Mouse (Mus musculus) gastrocnemius, postnatal 36 days (tissue): Measurements from ENCODE around the gene Dctpp1. TPM values are rescaled to one million over a fixed set of nuclear protein-coding genes. Genes with fewer than 3 reads are reported as not detected.

Experiments used
- DNase-seq, 2 experiments: peaks; one replicate each; pipeline ENCODE4 v3.0.0; 2022
- intact Hi-C: fragments of 180-260 bp; cut with DNase I; formaldehyde crosslinking; loops from one replicate; pipeline ENCODE4 v1.15.1; 2025
- long read RNA-seq, 2 experiments: library from polyadenylated mRNA; stranded (forward); transcript quantifications; one replicate each; pipeline ENCODE4 v2.0.0; 2021
- total RNA-seq, 2 experiments: library from RNA; stranded (reverse); gene quantifications; 2 replicates each; pipeline ENCODE4 v1.2.3; 2021

The Dctpp1 gene
- total RNA-seq, result 10 to 100 TPM; 26.8 to 29.1 TPM
- long read RNA-seq, experiment 1, transcript Dctpp1-201 (3 exons, 676 nt), result major isoform, 44 of 46 reads
- long read RNA-seq, experiment 1, partial matches to known transcripts, result 2 of 46 reads
- long read RNA-seq, experiment 1, other reads (novel, unspliced or antisense), result 0 of 46 reads
- long read RNA-seq, experiment 2, transcript Dctpp1-201 (3 exons, 676 nt), result major isoform, 67 of 71 reads
- long read RNA-seq, experiment 2, partial matches to known transcripts, result 3 of 71 reads
- long read RNA-seq, experiment 2, other reads (novel, unspliced or antisense), result 1 of 71 reads

GRCm38 (mm10) chr7:127260309-127261111 is at the start of gene Dctpp1:
Gene Dctpp1, minus strand, starts transcription at chr7:127260709.
- intact Hi-C loops, result no loop called here

DNA sequence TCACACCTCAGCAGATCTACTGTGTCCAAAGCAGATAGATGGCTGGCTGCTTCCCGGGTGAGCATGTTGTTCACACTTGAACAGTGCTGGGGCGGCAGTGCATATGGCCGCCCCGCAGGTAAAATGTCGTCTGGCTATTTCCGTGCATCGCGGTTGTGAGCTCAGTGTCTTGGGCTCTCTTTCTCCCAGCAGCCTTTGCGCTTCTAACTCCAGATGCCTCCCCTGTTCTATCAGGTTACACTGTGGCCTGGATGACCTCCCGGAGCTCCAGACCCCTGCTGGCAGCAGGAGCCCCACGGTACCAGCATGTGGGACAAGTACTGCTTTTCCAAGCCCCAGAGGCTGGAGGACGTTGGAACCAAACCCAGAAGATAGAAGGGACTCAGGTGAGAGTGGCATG is 49.4 kb upstream of the Dctpp1 start:
- DNase-seq, result no peak
- intact Hi-C loops, result loop anchor here (5.0 kb wide), 1 partner anchor 177 kb away; no protein-coding TSS in a partner anchor

More at GRCm38 (mm10) chr7:127260309-127261111, at the start of gene Dctpp1:
- peak; percentile 94 to 95 for DNase-seq

- intact Hi-C loops, result loop anchor here (5.0 kb wide), 1 partner anchor 178 kb away; no protein-coding TSS in a partner anchor
- DNase-seq, result peak in 1 of 2 experiments; percentile 21
Measured at GRCm38 (mm10) chr7:127308887-127309286, 48.4 kb upstream of the Dctpp1 start.

GRCm38 (mm10) chr7:127308431-127308830 is 47.9 kb upstream of the Dctpp1 start:
- intact Hi-C loops, result loop anchor here (5.0 kb wide), 1 partner anchor 179 kb away; no protein-coding TSS in a partner anchor
- DNase-seq, result no peak

- intact Hi-C loops, result no loop called here
Measured at GRCm38 (mm10) chr7:127297586-127298193, 37.2 kb upstream of the Dctpp1 start.

GRCm38 (mm10) chr7:127296786-127297555 is 36.5 kb upstream of the Dctpp1 start:
- no peak for DNase-seq
- intact Hi-C loops, result no loop called here

More at GRCm38 (mm10) chr7:127297586-127298193, 37.2 kb upstream of the Dctpp1 start:
- DNase-seq, result no peak

- no peak for DNase-seq
- intact Hi-C loops, result no loop called here
Measured at GRCm38 (mm10) chr7:127296098-127296497, 35.6 kb upstream of the Dctpp1 start, which contains the start of gene Itgal. Gene Itgal, plus strand, starts transcription at chr7:127296260.

GRCm38 (mm10) chr7:127290142-127290541 is 29.6 kb upstream of the Dctpp1 start:
- intact Hi-C loops, result no loop called here

DNA sequence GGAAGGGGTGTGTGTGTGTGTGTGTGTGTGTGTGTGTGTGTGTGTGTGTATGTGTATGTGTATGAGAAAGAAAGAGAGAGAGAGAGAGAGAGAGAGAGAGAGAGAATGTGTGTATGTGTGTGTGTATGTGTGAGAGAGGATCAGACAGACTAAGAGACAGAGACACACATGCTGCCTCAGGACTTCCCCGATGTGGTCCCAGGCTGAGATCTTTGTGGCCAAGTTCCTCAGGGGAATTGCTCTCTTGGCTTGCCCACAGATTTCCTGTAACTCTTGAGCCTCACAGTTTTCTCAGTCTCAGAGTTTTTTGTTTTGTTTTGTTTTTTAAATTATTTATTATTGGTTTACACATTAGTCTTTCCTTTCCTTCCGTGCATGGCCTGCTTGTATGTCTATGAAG is 28.8 kb upstream of the Dctpp1 start:
- DNase-seq, result no peak
- intact Hi-C loops, result no loop called here

More at GRCm38 (mm10) chr7:127290142-127290541, 29.6 kb upstream of the Dctpp1 start:
- DNase-seq, result no peak

DNA sequence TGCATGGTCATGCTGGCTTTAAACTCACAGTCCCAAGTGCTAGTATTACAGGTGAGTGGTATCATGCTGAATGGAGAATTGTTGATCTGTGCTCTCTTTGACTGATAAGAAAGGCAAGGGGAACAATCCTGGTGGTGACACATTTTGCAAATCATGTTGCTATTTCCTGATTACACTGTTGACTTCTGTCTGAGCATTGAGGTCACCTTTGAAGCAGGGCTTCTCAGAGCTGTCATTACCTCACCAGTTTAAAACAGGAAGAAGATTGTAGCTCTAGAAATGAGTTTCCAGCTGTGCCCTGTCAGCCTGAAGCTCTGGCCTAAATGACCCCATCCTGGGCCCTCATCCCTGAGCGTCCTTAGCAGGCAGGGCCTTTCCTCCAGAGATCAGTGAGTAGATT is 27.4 kb upstream of the Dctpp1 start:
- DNase-seq, result no peak
- intact Hi-C loops, result no loop called here

DNA sequence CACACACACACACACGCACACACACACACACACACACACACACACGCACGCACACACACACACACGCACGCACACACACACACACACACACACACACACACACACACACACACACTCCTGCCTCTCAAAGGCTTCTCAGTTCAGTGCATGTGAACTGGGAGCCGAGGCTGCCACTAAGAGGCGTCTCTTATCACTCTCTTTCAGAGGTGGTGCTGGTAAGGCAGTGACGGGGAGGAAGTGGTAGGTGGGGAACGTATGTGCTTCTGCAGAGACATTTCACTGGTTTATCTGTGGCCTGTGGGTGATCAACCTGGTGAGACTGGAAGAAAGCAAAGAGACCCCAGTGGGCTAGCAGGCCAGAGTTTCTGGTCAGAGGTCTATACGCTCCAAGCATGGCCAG is 24.6 kb upstream of the Dctpp1 start:
- intact Hi-C loops, result no loop called here
- DNase-seq, result no peak

GRCm38 (mm10) chr7:127282190-127282589 is 21.7 kb upstream of the Dctpp1 start:
- intact Hi-C loops, result no loop called here
- no peak for DNase-seq

DNA sequence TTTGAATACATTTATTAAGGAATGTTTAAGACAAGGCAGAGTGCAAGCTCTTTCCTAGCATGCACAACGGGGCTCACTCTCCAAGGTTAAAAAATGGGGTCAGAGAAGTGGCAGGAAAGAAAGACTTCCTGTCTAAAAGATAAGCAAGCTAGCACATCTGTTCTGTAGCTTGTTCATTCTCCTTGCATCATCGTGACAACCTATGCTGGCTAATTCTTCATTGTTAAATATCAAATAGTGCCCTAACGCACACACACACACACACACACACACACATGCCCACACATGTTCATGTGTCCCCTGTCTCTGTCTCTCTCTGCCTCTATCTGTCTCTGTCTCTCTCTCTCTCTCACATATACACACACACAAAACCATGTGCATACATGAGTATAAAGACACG is 20.6 kb upstream of the Dctpp1 start:
- intact Hi-C loops, result no loop called here
- no peak for DNase-seq

GRCm38 (mm10) chr7:127280092-127280491 is 19.6 kb upstream of the Dctpp1 start:
- no peak for DNase-seq
- intact Hi-C loops, result no loop called here

DNA sequence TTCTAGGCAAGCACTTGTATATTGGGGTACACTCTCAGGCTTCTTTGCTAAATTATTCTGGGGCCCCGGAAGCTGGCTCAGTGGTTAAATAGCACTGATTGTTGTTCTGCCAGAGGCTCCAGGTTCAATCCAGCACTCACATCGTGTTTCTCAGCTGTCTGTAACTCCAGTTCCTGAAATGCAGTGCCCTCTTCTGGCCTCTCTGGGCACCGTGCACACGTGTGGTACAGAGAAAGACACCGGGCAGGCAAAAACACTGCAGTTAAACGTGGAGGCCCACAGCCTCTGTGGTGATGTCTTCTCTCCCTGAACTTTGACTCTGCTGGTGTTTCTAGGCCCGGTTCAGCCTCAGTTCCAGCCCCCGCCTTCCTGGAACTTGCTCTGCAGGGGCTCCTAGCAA is 17.8 kb upstream of the Dctpp1 start:
- DNase-seq, result peak in 1 of 2 experiments; percentile 27
- intact Hi-C loops, result no loop called here

- intact Hi-C loops, result no loop called here
- DNase-seq, result no peak
Measured at GRCm38 (mm10) chr7:127276519-127276961, 16.0 kb upstream of the Dctpp1 start.

DNA sequence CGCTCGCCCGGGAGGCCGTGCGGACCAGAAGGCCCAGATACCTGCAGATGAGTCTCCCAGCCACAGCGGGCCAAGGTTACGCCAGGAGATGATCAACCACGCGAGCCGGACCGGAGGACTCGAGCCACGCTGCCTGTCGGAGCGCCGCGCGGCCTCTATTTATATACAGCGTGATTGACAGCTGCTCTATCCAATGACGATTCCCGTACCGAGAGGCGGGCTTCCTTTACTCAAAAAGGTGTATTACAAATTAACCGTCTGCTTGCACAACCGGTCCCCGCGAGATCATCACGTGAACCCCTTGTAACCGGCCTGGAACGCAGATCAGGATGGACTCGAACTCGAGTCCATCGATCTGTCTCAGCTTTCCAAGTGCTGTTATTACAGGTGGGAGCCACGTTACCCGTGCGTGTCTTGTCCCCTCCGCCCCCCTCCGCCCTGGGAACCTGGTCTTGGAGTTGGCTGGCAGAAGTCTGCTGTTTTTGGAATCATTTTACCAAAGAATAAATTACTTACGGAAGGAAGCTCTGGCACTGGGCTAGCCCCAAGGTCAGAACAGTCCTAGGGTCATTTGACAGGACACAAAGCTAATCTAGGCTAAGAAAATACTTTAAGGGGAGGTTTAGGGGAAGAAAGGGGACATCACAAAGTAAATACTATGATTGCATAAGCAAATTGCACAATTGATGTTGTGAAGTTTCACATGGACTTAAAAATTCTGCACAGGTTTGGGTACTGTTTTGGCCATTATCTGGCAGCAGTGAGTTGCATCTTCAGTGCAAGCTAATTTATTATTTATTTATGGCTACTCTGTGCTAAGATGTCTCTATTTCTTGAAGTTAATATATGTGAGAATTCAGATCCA is 13.6 kb upstream of the Dctpp1 start, which contains the start of gene Sephs2:
Gene Sephs2, minus strand, starts transcription at position 131 of the 865 bp plus-strand sequence.
- peak; percentile 89 to 95 for DNase-seq
- intact Hi-C loops, result no loop called here

DNA sequence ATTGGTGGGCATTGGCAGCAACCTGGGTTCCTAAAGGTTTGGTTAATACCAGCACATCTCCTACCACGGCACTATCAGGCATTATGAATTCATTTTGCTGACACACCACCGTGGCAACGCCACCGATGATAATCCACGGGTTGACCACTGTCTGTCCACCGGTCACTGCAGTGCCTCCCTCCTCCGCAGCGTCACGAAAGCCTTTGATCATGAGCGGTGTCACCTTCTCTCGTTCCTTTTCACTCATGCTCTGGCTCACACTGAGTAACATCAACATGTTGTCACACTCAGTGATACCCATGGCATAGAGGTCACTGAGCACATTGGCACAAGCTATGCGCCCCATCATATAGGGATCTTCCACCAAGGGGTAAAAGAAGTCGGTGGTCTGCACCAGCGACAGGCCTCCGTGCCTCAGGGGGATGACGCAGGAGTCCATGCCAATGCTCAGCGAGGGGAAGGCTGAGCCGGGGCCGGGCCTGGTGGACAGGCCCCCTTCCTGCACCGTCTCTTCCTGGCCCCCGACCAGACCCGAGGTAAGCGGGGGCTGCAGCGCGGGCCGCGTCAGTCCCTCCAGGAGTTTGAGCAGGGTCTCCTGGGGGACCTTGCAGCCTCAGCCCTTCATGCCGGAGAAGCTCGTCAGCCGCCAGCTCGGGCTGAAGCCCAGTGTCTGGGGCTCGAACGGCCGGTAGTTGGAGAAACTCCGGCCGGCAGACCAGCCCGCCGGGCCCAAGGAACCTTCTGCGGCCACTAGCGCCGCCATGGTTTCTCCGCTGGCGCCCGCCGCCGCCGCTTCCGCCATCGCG is 12.8 kb upstream of the Dctpp1 start:
- DNase-seq, result peak in 1 of 2 experiments; percentile 22
- intact Hi-C loops, result no loop called here
